Mouse (Mus musculus) embryonic facial prominence, embryonic 14.5 days (tissue): ENCODE data around the gene N4bp3. TPM values are rescaled to one million over a fixed set of nuclear protein-coding genes. Genes with fewer than 3 reads are reported as not detected.

Experiments used
- ATAC-seq: fragments of 200-750 bp; cut with Nextera tagmentation; 2 replicates; pipeline ENCODE4 v1.8.0; 2017; ENCODE audit warnings: low read depth, moderate number of reproducible peaks, moderate TSS enrichment
- DNase-seq: peaks from one replicate; pipeline ENCODE4 v3.0.0-alpha.2; 2015; ENCODE audit warnings: low spot score
- H3K27ac ChIP-seq: fragments of 300-500 bp; sonication (generic); replicated peaks from 2 replicates; pipeline ENCODE4 v1.5.1; 2014; ENCODE audit warnings: low read depth, mild to moderate bottlenecking, low read length, moderate library complexity
- H3K27me3 ChIP-seq: fragments of 300-500 bp; sonication (generic); replicated peaks from 2 replicates; pipeline ENCODE4 v1.6.1; 2014; ENCODE audit warnings: low read length; ENCODE audit not compliant: control insufficient read depth, insufficient read depth
- H3K36me3 ChIP-seq: fragments of 300-500 bp; sonication (generic); 2 replicates; pipeline ENCODE4 v1.6.1; 2014; ENCODE audit warnings: low read length, mixed read lengths; ENCODE audit not compliant: control insufficient read depth, insufficient read depth
- H3K4me1 ChIP-seq: fragments of 300-500 bp; sonication (generic); 2 replicates; pipeline ENCODE4 v1.6.1; 2014; ENCODE audit warnings: antibody characterized with exemption, low read length; ENCODE audit not compliant: control insufficient read depth, insufficient read depth
- H3K4me2 ChIP-seq: fragments of 300-500 bp; sonication (generic); 2 replicates; pipeline ENCODE4 v1.6.1; 2014; ENCODE audit warnings: low read depth, mild to moderate bottlenecking, low read length, moderate library complexity, mixed read lengths
- H3K4me3 ChIP-seq: fragments of 300-500 bp; sonication (generic); 2 replicates; pipeline ENCODE4 v1.5.1; 2014; ENCODE audit warnings: low read depth, mild to moderate bottlenecking, low read length
- H3K9ac ChIP-seq: fragments of 300-500 bp; sonication (generic); 2 replicates; pipeline ENCODE4 v1.6.1; 2014; ENCODE audit warnings: low read depth, mild to moderate bottlenecking, low read length, moderate library complexity, mixed read lengths
- H3K9me3 ChIP-seq: fragments of 300-500 bp; sonication (generic); 2 replicates; pipeline ENCODE4 v1.6.1; 2016; ENCODE audit warnings: low read length; ENCODE audit not compliant: control insufficient read depth
- WGBS: fragments of 180-500 bp; shearing (Covaris S2); extraction: QIAGEN DNeasy Blood & Tissue Kit; methylation state at CpG from one replicate; pipeline ENCODE4 v1.1.7; 2014; 5-methylcytosine and 5-hydroxymethylcytosine counted together
- polyA plus RNA-seq: library from polyadenylated mRNA; unstranded; fragments of >200 nt; fragmentation: Nextera tagmentation; extraction: Ambion mirVana; gene quantifications from 2 replicates; pipeline ENCODE4 v1.2.1, GENCODE M21; 2014

Gene N4bp3
- polyA plus RNA-seq, 1 experiment from 2014 or later = 32.1 TPM

DNA sequence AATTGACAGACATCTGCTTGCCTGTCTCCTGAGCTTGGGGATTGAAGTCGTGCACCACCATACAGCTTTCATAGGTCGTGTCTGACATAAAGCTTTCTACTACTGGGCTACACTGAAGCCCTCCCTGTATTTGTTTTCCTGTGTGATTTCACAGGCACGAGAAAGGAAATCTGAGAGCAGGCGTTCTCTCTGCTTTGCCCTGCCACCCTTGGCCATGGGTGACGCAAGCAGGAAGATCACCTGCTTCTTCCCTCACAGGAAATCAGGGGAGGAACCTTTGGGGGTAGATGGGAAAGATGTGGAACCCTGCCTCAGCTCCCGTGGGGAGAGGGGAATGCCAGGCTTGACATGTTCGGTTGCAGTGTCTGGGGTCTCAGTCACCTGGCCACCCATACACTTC, 7.6 kb upstream of the N4bp3 start:
- DNase-seq (no peak), ATAC-seq (0 out of 2 replicates have a peak, but pooled peaks have one; percentile 7)
- H3K4me3 ChIP-seq = no peak overlapping the region
- peak overlapping the region; percentile 42; the same call in 1 of the 2 replicates for H3K9ac ChIP-seq
- H3K27ac ChIP-seq = no peak overlapping the region; the same call in 1 of the 2 replicates
- no peaks in the 10 kb centered on the region for H3K9me3 ChIP-seq
- H3K36me3 ChIP-seq = no peaks in the 10 kb centered on the region
- H3K4me1 ChIP-seq = peaks cover 14% of the 10 kb centered on the region
- no peaks in the 10 kb centered on the region for H3K27me3 ChIP-seq
- H3K4me2 ChIP-seq = no peak overlapping the region
- WGBS = 18% methylated on average over 7 of the region's 7 CpGs

DNA sequence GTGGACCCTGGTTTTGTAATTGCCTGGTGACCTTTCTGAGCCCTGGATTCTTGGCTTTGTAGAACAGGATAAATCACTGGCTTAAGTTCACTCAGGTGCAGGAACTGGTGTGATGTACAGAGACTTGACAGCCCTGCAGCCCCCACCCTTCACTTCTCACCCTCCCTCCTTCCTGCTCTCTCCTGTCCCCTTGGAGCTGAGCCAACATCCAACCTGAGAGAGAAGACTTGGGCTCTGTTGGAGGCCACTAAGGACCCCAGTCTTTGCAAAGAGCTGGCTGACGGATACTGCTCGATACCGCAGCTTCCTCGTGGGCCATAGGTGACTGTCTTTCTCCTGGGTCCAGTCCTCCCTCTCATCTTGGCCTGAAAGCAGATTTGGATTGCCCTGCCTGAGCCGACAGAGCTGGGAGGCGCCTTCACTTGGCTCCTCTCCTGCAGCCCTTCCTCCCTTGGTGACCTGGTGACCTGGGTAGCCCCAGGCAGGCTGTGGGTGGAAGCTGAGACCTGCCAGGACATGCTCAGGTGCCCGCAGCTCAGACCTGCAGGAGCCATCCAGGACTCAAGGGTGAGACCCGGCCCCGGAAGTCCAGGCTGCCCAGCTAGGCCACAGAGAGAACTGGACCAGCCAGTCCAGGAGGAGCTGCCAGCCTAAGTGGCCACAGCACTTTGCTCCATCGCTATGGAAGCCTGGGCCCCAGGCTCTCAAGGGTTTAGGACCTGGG, 6.3 kb upstream of the N4bp3 start:
- no peak overlapping the region; the same call in 1 of the 2 replicates for H3K27ac ChIP-seq
- WGBS = 69% methylated on average over 8 of the region's 10 CpGs
- no peaks in the 10 kb centered on the region for H3K27me3 ChIP-seq
- DNase-seq (peak; percentile 53), ATAC-seq (no peak)
- H3K9ac ChIP-seq = no peak overlapping the region
- H3K9me3 ChIP-seq = no peaks in the 10 kb centered on the region
- no peak overlapping the region for H3K4me3 ChIP-seq
- H3K4me2 ChIP-seq = no peak overlapping the region
- H3K36me3 ChIP-seq = no peaks in the 10 kb centered on the region
- H3K4me1 ChIP-seq = peaks cover 14% of the 10 kb centered on the region

DNA sequence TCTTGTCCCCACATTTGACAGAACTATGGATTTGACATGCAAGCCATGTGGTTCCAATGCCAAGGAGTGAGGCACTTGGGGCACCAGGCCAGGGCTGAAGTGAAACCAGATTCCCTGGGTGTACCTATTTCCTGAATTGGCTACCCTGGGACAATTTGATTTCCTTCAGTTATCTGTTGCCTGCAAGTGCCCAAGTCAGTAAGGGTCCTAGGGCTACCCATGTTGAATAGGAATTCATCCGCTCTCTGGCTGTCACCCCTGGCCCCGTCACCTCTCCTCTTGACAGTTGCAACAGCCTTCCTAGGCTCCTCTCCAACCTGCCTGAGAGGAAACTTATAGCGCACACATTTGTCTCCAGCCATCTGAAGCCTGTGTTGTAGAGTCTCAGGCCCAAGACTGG, 4.2 kb upstream of the N4bp3 start:
- DNase-seq (no peak), ATAC-seq (no peak)
- Histone ChIP-seq H3K9ac (no peak overlapping the region), H3K36me3 (no peaks in the 10 kb centered on the region), H3K4me1 (peaks cover 14% of the 10 kb centered on the region), H3K9me3 (no peaks in the 10 kb centered on the region), H3K4me3 (no peak overlapping the region), H3K27me3 (no peaks in the 10 kb centered on the region), H3K4me2 (no peak overlapping the region), H3K27ac (no peak overlapping the region)
- 77% methylated on average over 3 of the region's 3 CpGs for WGBS

DNA sequence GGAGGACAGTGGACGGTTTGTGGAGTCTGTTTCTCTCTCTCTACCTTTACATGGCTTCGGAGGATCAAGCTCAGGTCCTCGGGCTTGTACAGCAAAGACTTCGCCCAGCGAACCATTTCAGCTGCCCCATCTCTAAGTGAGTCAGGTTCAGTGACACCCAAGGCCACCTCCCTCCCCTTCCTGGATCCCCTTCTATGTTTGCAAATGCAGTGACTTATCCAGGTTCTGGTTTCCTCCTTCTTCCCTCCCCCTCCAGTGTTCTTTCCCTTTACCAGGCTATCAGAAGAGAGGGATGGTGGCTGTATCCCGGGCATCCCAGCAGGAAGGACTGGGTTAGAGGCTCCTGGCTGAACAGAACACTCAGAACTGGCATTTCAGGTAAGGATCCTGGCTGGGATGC, 3.1 kb upstream of the N4bp3 start:
- 88% methylated on average over 6 of the region's 6 CpGs for WGBS
- H3K9ac ChIP-seq = no peak overlapping the region
- ATAC-seq = no peak

DNA sequence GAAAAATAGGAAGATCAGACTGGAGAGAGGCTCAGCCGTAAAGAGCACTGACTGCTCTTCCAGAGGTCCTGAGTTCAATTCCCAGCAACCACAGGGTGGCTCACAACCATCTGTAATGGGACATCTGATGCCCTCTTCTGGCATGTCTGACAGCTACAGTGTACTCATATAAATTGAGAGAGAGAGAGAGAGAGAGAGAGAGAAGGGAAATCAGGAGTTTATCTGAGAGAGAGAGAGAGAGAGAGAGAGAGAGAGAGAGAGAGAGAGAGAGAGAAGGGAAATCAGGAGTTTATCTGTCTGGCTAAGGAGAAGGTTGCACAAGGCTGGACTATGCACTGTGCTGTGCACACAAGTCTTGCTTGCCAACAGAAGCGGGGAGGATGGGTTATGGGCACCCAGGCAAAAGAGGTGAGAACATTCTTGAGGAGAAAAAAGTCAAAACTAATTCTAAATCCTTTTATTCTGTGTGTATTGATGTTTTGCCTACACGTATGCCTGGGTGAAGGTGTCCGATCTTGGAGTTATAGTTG, 2.3 kb upstream of the N4bp3 start:
- Histone ChIP-seq H3K9me3 (no peaks in the 10 kb centered on the region), H3K27ac (no peak overlapping the region), H3K36me3 (no peaks in the 10 kb centered on the region), H3K4me1 (peaks cover 19% of the 10 kb centered on the region; the same call in 1 of the 2 replicates), H3K4me2 (no peak overlapping the region), H3K27me3 (no peaks in the 10 kb centered on the region), H3K9ac (no peak overlapping the region), H3K4me3 (no peak overlapping the region)
- DNase-seq (no peak), ATAC-seq (no peak)
- WGBS = 84% methylated on average over 4 of the region's 4 CpGs

More for the DNA sequence above, 3.1 kb upstream of the N4bp3 start:
- no peaks in the 10 kb centered on the region for H3K27me3 ChIP-seq
- no peaks in the 10 kb centered on the region for H3K9me3 ChIP-seq
- no peak overlapping the region for H3K4me2 ChIP-seq
- H3K4me1 ChIP-seq = peaks cover 21% of the 10 kb centered on the region
- no peak for DNase-seq
- H3K27ac ChIP-seq = no peak overlapping the region
- no peaks in the 10 kb centered on the region for H3K36me3 ChIP-seq
- H3K4me3 ChIP-seq = no peak overlapping the region

DNA sequence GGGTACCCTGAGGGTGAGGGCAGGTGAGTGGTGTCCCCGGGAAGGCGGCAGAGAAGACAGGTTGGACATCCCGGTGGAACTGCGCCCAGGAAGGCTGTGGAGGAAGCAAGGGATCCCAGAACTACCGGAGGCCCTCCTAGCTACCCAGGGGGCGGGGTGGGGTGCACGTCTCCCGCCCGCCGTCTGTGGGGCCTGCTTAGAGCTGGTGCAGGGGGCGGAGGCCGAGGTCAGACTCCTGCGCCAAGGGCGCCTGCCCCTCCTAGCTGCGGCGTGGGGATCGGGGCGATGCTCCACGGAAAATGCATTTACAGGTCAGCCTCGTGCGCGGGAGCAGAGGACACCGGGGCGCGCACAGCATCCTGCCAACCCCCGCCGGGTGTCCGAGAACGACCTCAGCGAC, 381 bp downstream of the N4bp3 start:
- peaks cover 19% of the 10 kb centered on the region; the same call in 1 of the 2 replicates for H3K4me1 ChIP-seq
- no peak for DNase-seq
- H3K36me3 ChIP-seq = 0 out of 2 replicates have a peak, but pooled peaks cover 6% of the 10 kb centered on the region
- peak overlapping the region; percentile 79 for H3K9ac ChIP-seq
- peak overlapping the region; percentile 68 for H3K4me3 ChIP-seq
- WGBS = 7% methylated on average over 7 of the region's 30 CpGs
- no peaks in the 10 kb centered on the region for H3K9me3 ChIP-seq
- no peaks in the 10 kb centered on the region for H3K27me3 ChIP-seq
- H3K4me2 ChIP-seq = peak overlapping the region; percentile 95
- peak; percentile 10; the same call in 1 of the 2 replicates for ATAC-seq
- H3K27ac ChIP-seq = peak overlapping the region; percentile 30

DNA sequence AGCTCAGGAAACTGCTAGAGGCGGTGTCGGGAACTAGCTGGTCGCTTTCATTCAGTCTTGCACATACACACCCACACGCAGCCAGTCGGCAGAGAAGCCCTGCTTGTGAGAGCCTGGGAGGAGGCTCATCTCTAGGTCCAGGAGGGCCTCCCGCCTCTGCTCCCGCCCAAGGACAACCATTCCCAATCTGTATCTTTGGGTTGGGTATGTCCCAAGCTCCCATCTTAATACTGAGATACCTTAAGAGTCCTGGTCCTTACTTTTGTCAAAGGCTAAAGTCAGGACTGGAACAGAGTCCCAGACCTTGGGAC, 798 bp downstream of the N4bp3 start:
- no peak for ATAC-seq
- Histone ChIP-seq H3K27me3 (no peaks in the 10 kb centered on the region), H3K9me3 (no peaks in the 10 kb centered on the region), H3K36me3 (0 out of 2 replicates have a peak, but pooled peaks cover 6% of the 10 kb centered on the region), H3K4me2 (peak overlapping the region; percentile 95), H3K9ac (peak overlapping the region; percentile 79), H3K4me1 (peaks cover 19% of the 10 kb centered on the region; the same call in 1 of the 2 replicates), H3K27ac (peak overlapping the region; percentile 30), H3K4me3 (peak overlapping the region; percentile 68)
- WGBS = 4% methylated on average over 7 of the region's 7 CpGs
- DNase-seq = peak; percentile 52

DNA sequence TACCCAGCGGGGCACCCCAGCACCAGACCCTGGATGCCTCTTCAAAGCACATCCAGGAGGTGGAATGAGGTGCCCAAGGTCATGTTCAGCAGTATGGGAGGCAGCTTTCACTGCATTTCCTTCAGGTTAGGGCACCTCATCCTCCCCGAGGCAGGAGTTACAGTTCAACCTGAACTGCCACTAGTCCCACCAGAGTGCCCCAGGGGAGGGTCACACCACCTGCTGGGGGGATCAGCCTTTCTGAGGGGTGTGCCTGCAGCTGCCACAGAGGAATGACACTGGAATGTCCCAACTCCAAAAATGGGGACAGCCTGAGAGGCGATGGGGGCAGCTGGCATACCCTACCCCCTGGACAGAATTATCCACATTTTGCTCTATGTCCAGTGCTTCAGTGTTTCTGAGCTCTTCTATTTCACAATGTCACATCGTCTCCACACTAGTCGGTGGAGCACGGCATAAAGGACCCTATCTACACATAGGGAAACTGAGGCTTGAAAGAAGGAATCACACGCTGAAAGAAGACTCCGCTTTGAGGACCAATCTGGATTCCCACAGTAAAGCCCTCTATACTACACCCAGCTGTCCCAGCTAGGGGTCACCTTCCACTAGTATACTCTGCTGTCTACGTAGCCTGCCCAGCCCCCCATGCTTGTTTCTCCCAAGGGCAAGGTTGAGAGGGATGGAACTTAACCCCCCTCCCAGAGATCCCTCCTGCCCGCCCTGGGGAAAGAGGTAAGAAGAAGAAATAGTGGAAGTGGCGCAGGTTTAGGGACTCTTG, 1.3 kb downstream of the N4bp3 start:
- H3K4me2 ChIP-seq = peak overlapping the region; percentile 95
- peak overlapping the region; percentile 68 for H3K4me3 ChIP-seq
- DNase-seq = peak; percentile 63
- 24% methylated on average over 10 of the region's 11 CpGs for WGBS
- peak overlapping the region; percentile 71 for H3K27ac ChIP-seq
- H3K9me3 ChIP-seq = no peaks in the 10 kb centered on the region
- peaks cover 16% of the 10 kb centered on the region; the same call in 1 of the 2 replicates for H3K4me1 ChIP-seq
- 0 out of 2 replicates have a peak, but pooled peaks cover 7% of the 10 kb centered on the region for H3K36me3 ChIP-seq
- peak overlapping the region; percentile 79 for H3K9ac ChIP-seq
- ATAC-seq = peak; percentile 34; the same call in 1 of the 2 replicates
- no peaks in the 10 kb centered on the region for H3K27me3 ChIP-seq
